Mouse (Mus musculus) ZHBTc4 (cell line): ENCODE results near the gene Cherp.

Experiments used
- DNase-seq: peaks from one replicate; pipeline ENCODE4 v3.0.0-alpha.2; 2011; ENCODE audit warnings: low read depth, low spot score

The Cherp gene

GRCm38 (mm10) chr8:72474826-72475546 lies at the start of gene Cherp:
Gene Cherp, minus strand, starts transcription at chr8:72475226.
- peak; percentile 100 for DNase-seq

- peak; percentile 61 for DNase-seq
These were observed 46.9 kb upstream of the Cherp start for GRCm38 (mm10) chr8:72521888-72522287.

- no peak for DNase-seq
These were observed 42.5 kb upstream of the Cherp start for GRCm38 (mm10) chr8:72517421-72517988.

GRCm38 (mm10) chr8:72513158-72513557 lies 38.1 kb upstream of the Cherp start:
- no peak for DNase-seq

GRCm38 (mm10) chr8:72512648-72513047 lies 37.6 kb upstream of the Cherp start:
- DNase-seq = no peak

GRCm38 (mm10) chr8:72507505-72507904 lies 32.5 kb upstream of the Cherp start:
- no peak for DNase-seq

GRCm38 (mm10) chr8:72504637-72505314 lies 29.8 kb upstream of the Cherp start:
- DNase-seq = no peak

GRCm38 (mm10) chr8:72504137-72504536 lies 29.1 kb upstream of the Cherp start:
- no peak for DNase-seq

GRCm38 (mm10) chr8:72500521-72500931 lies 25.5 kb upstream of the Cherp start:
- DNase-seq = no peak

- DNase-seq = no peak
These were observed 24.7 kb upstream of the Cherp start for GRCm38 (mm10) chr8:72499521-72500284.

GRCm38 (mm10) chr8:72498527-72498926 lies 23.5 kb upstream of the Cherp start:
- DNase-seq = no peak

GRCm38 (mm10) chr8:72497911-72498310 lies 22.9 kb upstream of the Cherp start:
- DNase-seq = no peak

GRCm38 (mm10) chr8:72496217-72496616 lies 21.2 kb upstream of the Cherp start:
- no peak for DNase-seq

GRCm38 (mm10) chr8:72495411-72496111 lies 20.5 kb upstream of the Cherp start:
- DNase-seq = peak; percentile 40

- DNase-seq = no peak
These were observed 18.4 kb upstream of the Cherp start for GRCm38 (mm10) chr8:72493381-72493780.

- peak; percentile 100 for DNase-seq
These were observed 17.6 kb upstream of the Cherp start for GRCm38 (mm10) chr8:72492622-72493081.

- DNase-seq = peak; percentile 67
These were observed 16.9 kb upstream of the Cherp start, which contains the start of gene Slc35e1 for GRCm38 (mm10) chr8:72491680-72492621. Gene Slc35e1, minus strand, starts transcription at chr8:72492614.

- DNase-seq = no peak
These were observed 16.0 kb upstream of the Cherp start for GRCm38 (mm10) chr8:72491017-72491416.

- no peak for DNase-seq
These were observed 12.0 kb upstream of the Cherp start for GRCm38 (mm10) chr8:72487014-72487413.
